8 mouse cellular contexts compared by ENCODE assay signal in the genomic region with DNA sequence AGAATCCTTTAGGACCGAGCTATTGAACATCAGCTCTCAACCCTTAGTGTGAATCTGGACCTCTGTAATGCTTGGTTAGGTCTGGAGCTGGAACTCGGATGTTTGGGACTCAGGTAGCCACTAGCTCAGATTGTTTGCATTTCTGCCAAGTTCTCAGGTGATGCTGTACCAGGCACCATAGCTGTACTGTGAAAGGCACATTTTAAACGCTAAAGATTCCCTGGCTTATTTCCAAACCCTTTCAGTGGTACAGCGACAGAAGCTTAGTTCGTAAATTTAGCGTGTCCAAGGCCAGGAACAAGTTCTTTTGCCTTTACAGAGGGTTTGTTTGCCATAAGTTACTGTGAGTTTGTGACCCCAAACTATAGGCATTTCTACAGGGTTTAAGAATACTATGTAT. TPM values are rescaled to one million over a fixed set of nuclear protein-coding genes. Genes with fewer than 3 reads are reported as not detected.
A peak's percentile ranks its signal among the peaks of the same experiment; 100 is the strongest.
DNase-seq lines count a peak whose midpoint lies in the region; ATAC-seq and TF ChIP-seq lines count a peak whose summit lies in the region.

No protein-coding gene starts in this region.

- no peak for ATAC-seq in heart, embryonic 12.5 days (ENCODE audit: insufficient number of reproducible peaks, low FRiP score)
- no peak for ATAC-seq in hindbrain, embryonic 12.5 days (ENCODE audit: low FRiP score)
- ATAC-seq in midbrain, embryonic 11.5 days (ENCODE audit: low FRiP score) = no peak

- TF ChIP-seq EP300 in MEL (IDR thresholded peaks at IDR 0.05; ENCODE audit: low read depth in 1 of 2, low read length in 2 of 2) = no peak

- H3K4me3 ChIP-seq in heart, embryonic 12.5 days = peak overlapping the region; percentile 88
- H3K4me3 ChIP-seq in MEL (ENCODE audit: control insufficient read depth in 1 of 2, insufficient read depth in 1 of 2, low read depth in 2 of 2, low read length in 2 of 2) = peak overlapping the region; percentile 72 to 84
- H3K4me3 ChIP-seq in hindbrain, embryonic 12.5 days = no peak overlapping the region
- no peak overlapping the region for H3K4me3 ChIP-seq in midbrain, embryonic 11.5 days (ENCODE audit: low read depth, low read length)

- H3K36me3 ChIP-seq in heart, embryonic 12.5 days = no peaks in the 10 kb centered on the region
- peaks cover 0 to 13% of the 10 kb centered on the region in 2 experiments; a peak in 2 of 4 replicates for H3K36me3 ChIP-seq in MEL (ENCODE audit: control insufficient read depth in 1 of 2, insufficient read depth in 2 of 2, low read length in 2 of 2)
- H3K36me3 ChIP-seq in hindbrain, embryonic 12.5 days = no peaks in the 10 kb centered on the region
- no peaks in the 10 kb centered on the region for H3K36me3 ChIP-seq in midbrain, embryonic 11.5 days (ENCODE audit: control insufficient read depth, insufficient read depth, low read length)

- WGBS in heart, embryonic 12.5 days = 55% methylated on average over 6 of the region's 6 CpGs
- WGBS in hindbrain, embryonic 12.5 days = 48% methylated on average over 6 of the region's 6 CpGs
- WGBS in midbrain, embryonic 11.5 days = 47% methylated on average over 6 of the region's 6 CpGs

- intact Hi-C loops in heart, postnatal 14 days (cut with DNase I) = no loop called here

- H3K4me2 ChIP-seq in heart, embryonic 12.5 days = peak overlapping the region; percentile 80
- H3K4me2 ChIP-seq in hindbrain, embryonic 12.5 days (replicated peaks) = peak overlapping the region; percentile 83
- H3K4me2 ChIP-seq in midbrain, embryonic 11.5 days = peak overlapping the region; percentile 94; the same call in 1 of the 2 replicates

- no peak for TF ChIP-seq CTCF in MEL (IDR thresholded peaks at IDR 0.05 in 2 of 3, conservative IDR thresholded peaks at IDR 0.05 in 1 of 3; ENCODE audit: control insufficient read depth in 1 of 3, insufficient read depth in 1 of 3, low read depth in 2 of 3, low read length in 3 of 3, poor library complexity in 1 of 3, severe bottlenecking in 1 of 3)

- TF ChIP-seq POLR2A in MEL (IDR thresholded peaks at IDR 0.05; ENCODE audit: control insufficient read depth in 1 of 2, insufficient read depth in 1 of 2, low read depth in 1 of 2, low read length in 2 of 2, poor library complexity in 1 of 2) = no peak

- H3K4me1 ChIP-seq in heart, embryonic 12.5 days (replicated peaks) = 0 out of 2 replicates have a peak, but pooled peaks cover 2% of the 10 kb centered on the region
- peaks cover 0 to 6% of the 10 kb centered on the region in 2 experiments; a peak in 2 of 4 replicates for H3K4me1 ChIP-seq in MEL (ENCODE audit: control insufficient read depth in 1 of 2, insufficient read depth in 2 of 2, low read length in 2 of 2)
- peaks cover 12% of the 10 kb centered on the region for H3K4me1 ChIP-seq in hindbrain, embryonic 12.5 days
- H3K4me1 ChIP-seq in midbrain, embryonic 11.5 days (ENCODE audit: control insufficient read depth, insufficient read depth, low read length) = 0 out of 2 replicates have a peak, but pooled peaks cover 2% of the 10 kb centered on the region

- no peak overlapping the region; the same call in 1 of the 2 replicates for H3K9ac ChIP-seq in heart, embryonic 12.5 days
- H3K9ac ChIP-seq in MEL (ENCODE audit: control insufficient read depth, low read depth, low read length, poor library complexity, severe bottlenecking) = peak overlapping the region; percentile 91
- no peak overlapping the region for H3K9ac ChIP-seq in hindbrain, embryonic 12.5 days
- H3K9ac ChIP-seq in midbrain, embryonic 11.5 days (ENCODE audit: low read length) = no peak overlapping the region

- H3K27ac ChIP-seq in heart, embryonic 12.5 days (ENCODE audit: poor library complexity, severe bottlenecking) = no peak overlapping the region
- no peak overlapping the region for H3K27ac ChIP-seq in MEL (ENCODE audit: control insufficient read depth, low read depth, low read length)
- H3K27ac ChIP-seq in hindbrain, embryonic 12.5 days = no peak overlapping the region
- no peak overlapping the region for H3K27ac ChIP-seq in midbrain, embryonic 11.5 days (ENCODE audit: low read depth, low read length)

- H3K79me2 ChIP-seq in MEL (ENCODE audit: control insufficient read depth, insufficient read depth, low read length, poor library complexity) = peaks cover 15% of the 10 kb centered on the region

- DNase-seq in heart, postnatal 14 days = no peak
- no peak for DNase-seq in MEL (ENCODE audit: low read depth, low spot score)
- no peak for DNase-seq in midbrain, embryonic 11.5 days (ENCODE audit: low spot score, missing footprints)
- no peak for DNase-seq in adrenal gland, postnatal 4 days (ENCODE audit: low spot score in 2 of 2)
- no peak for DNase-seq in thymus, postnatal 10 days (ENCODE audit: low spot score in 2 of 2)
- DNase-seq in T-cell, adult 2 months (ENCODE audit: low spot score) = no peak

- H3K27me3 ChIP-seq in heart, embryonic 12.5 days (replicated peaks) = no peaks in the 10 kb centered on the region
- no peaks in the 10 kb centered on the region for H3K27me3 ChIP-seq in MEL (ENCODE audit: control insufficient read depth in 1 of 2, insufficient read depth in 2 of 2, low read length in 2 of 2)
- H3K27me3 ChIP-seq in hindbrain, embryonic 12.5 days = peaks cover 8% of the 10 kb centered on the region; the same call in 1 of the 2 replicates
- H3K27me3 ChIP-seq in midbrain, embryonic 11.5 days (ENCODE audit: control insufficient read depth, insufficient read depth, low read length) = peaks cover 5% of the 10 kb centered on the region; the same call in 1 of the 2 replicates

- H3K9me3 ChIP-seq in heart, embryonic 12.5 days (replicated peaks) = no peaks in the 10 kb centered on the region
- no peaks in the 10 kb centered on the region for H3K9me3 ChIP-seq in MEL (replicated peaks; ENCODE audit: insufficient read depth, low read length)
- H3K9me3 ChIP-seq in hindbrain, embryonic 12.5 days (replicated peaks) = no peaks in the 10 kb centered on the region
- no peaks in the 10 kb centered on the region for H3K9me3 ChIP-seq in midbrain, embryonic 11.5 days (ENCODE audit: control insufficient read depth, low read length)

- TF ChIP-seq RAD21 in MEL (IDR thresholded peaks at IDR 0.05; ENCODE audit: low read depth, low read length) = no peak

TF ChIP-seq in MEL, 35 proteins besides CTCF, POLR2A, EP300 and RAD21:
- TF ChIP-seq BHLHE40 (IDR thresholded peaks at IDR 0.05; ENCODE audit: borderline replicate concordance, low read depth, low read length) = no peak
- no peak for TF ChIP-seq MXI1 (IDR thresholded peaks at IDR 0.05; ENCODE audit: low read depth, low read length)
- TF ChIP-seq ZNF384 (IDR thresholded peaks at IDR 0.05; ENCODE audit: low read depth, low read length) = no peak
- no peak for TF ChIP-seq MEF2A (IDR thresholded peaks at IDR 0.05; ENCODE audit: extremely low read depth, insufficient replicate concordance, low read depth, low read length, poor library complexity, severe bottlenecking)
- no peak for TF ChIP-seq RCOR1 (IDR thresholded peaks at IDR 0.05; ENCODE audit: low read depth, low read length)
- no peak for TF ChIP-seq NELFE (IDR thresholded peaks at IDR 0.05; ENCODE audit: low read depth, low read length)

RNA-seq across cellular contexts. Expression of a gene that starts 0.4 kb away (rescaled TPM):
- 14.9 and 16.6 TPM in 2 replicates for polyA plus RNA-seq in heart, embryonic 12.5 days (2016; fragmentation: Nextera tagmentation; extraction: Ambion mirVana)
- total RNA-seq in heart, postnatal 14 days (2021) = 10 to 100 TPM; 14.5 to 22.0 TPM
- 16.9 and 20.3 TPM in 2 replicates for total RNA-seq in MEL (2012; rRNA removed)
- polyA plus RNA-seq in MEL (2012; ENCODE audit: insufficient read depth in 1 of 2, insufficient read length in 2 of 2, low read depth in 1 of 2, low replicate concordance in 2 of 2, missing spikeins in 1 of 2) = 10 to 100 TPM; 24.6 to 72.8 TPM
- polyA plus RNA-seq in hindbrain, embryonic 12.5 days (2016; fragmentation: Nextera tagmentation; extraction: Ambion mirVana) = 17.4 and 18.9 TPM in 2 replicates
- 14.6 and 15.8 TPM in 2 replicates for polyA plus RNA-seq in midbrain, embryonic 11.5 days (2014; fragmentation: Nextera tagmentation; extraction: Ambion mirVana)
- 10 to 100 TPM; 25.1 to 32.7 TPM for total RNA-seq in adrenal gland, postnatal 4 days (2021)

Comparison
In these comparisons a context has a peak if more than half of its experiments do, and no peak if none do; other contexts are left out.
1. H3K4me3 ChIP-seq: peak in heart, embryonic 12.5 days (single experiment) and MEL (2 of 2); none in hindbrain, embryonic 12.5 days (single experiment) and midbrain, embryonic 11.5 days (single experiment).
2. Peak in every context shown above with its lines, with median percentiles within 50 percentile points of each other: H3K4me2 ChIP-seq.